Mouse (Mus musculus) lung, postnatal 0 days (tissue): ENCODE results near the gene Gm42372. TPM values are rescaled to one million over a fixed set of nuclear protein-coding genes. Genes with fewer than 3 reads are reported as not detected.

Experiments used
- ATAC-seq: fragments of 200-750 bp; cut with Nextera tagmentation; 2 replicates; pipeline ENCODE4 v1.8.0; 2017; ENCODE audit warnings: moderate library complexity
- DNase-seq: peaks from one replicate; pipeline ENCODE4 v3.0.0-alpha.2; 2016; ENCODE audit warnings: low spot score
- H3K27ac ChIP-seq: fragments of 300-500 bp; sonication (generic); 2 replicates; pipeline ENCODE4 v1.5.1; 2014; ENCODE audit warnings: antibody characterized with exemption, mild to moderate bottlenecking, low read length, mixed read lengths
- H3K27me3 ChIP-seq: fragments of 300-500 bp; sonication (generic); replicated peaks from 2 replicates; pipeline ENCODE4 v1.6.1; 2014; ENCODE audit warnings: low read length, mixed read lengths; ENCODE audit not compliant: insufficient read depth
- H3K36me3 ChIP-seq: fragments of 300-500 bp; sonication (generic); 2 replicates; pipeline ENCODE4 v1.6.1; 2014; ENCODE audit warnings: low read length, mixed read lengths; ENCODE audit not compliant: insufficient read depth
- H3K4me1 ChIP-seq: fragments of 300-500 bp; sonication (generic); 2 replicates; pipeline ENCODE4 v1.6.1; 2014; ENCODE audit warnings: antibody characterized with exemption, low read depth, low read length, mixed read lengths; ENCODE audit not compliant: insufficient read depth
- H3K4me2 ChIP-seq: fragments of 300-500 bp; sonication (generic); replicated peaks from 2 replicates; pipeline ENCODE4 v1.6.1; 2014; ENCODE audit warnings: low read depth, mild to moderate bottlenecking, low read length, moderate library complexity, mixed read lengths
- H3K4me3 ChIP-seq: fragments of 300-500 bp; sonication (generic); 2 replicates; pipeline ENCODE4 v1.5.1; 2014; ENCODE audit warnings: low read depth, low read length
- H3K9ac ChIP-seq: fragments of 300-500 bp; sonication (generic); replicated peaks from 2 replicates; pipeline ENCODE4 v1.6.1; 2014; ENCODE audit warnings: low read depth, mild to moderate bottlenecking
- H3K9me3 ChIP-seq: fragments of 300-500 bp; sonication (generic); 2 replicates; pipeline ENCODE4 v1.6.1; 2016; ENCODE audit warnings: low read length, mixed read lengths
- CTCF ChIP-seq: IDR thresholded peaks from 2 replicates; pipeline ENCODE4 v1.5.1; 2016; ENCODE audit warnings: antibody characterized with exemption, mild to moderate bottlenecking
- EP300 ChIP-seq: IDR thresholded peaks from 2 replicates; pipeline ENCODE4 v1.6.1; 2016; ENCODE audit warnings: antibody characterized with exemption, mild to moderate bottlenecking, control low read depth
- WGBS: fragments of 180-500 bp; shearing (Covaris S2); extraction: QIAGEN DNeasy Blood & Tissue Kit; methylation state at CpG from one replicate; pipeline ENCODE4 v1.1.7; 2014; 5-methylcytosine and 5-hydroxymethylcytosine counted together
- polyA plus RNA-seq: library from polyadenylated mRNA; unstranded; fragments of >200 nt; fragmentation: Nextera tagmentation; extraction: Ambion mirVana; gene quantifications from 2 replicates; pipeline ENCODE4 v1.2.1, GENCODE M21; 2015

Gene Gm42372
- polyA plus RNA-seq, 1 experiment from 2014 or later: 0.04 TPM

GRCm38 (mm10) chr7:17010010-17010347, 27.1 kb downstream of the Gm42372 start:
- Histone ChIP-seq H3K4me3 (no peak overlapping the region), H3K4me2 (no peak overlapping the region), H3K27me3 (no peaks in the 10 kb centered on the region), H3K9ac (no peak overlapping the region), H3K9me3 (no peaks in the 10 kb centered on the region), H3K4me1 (no peaks in the 10 kb centered on the region), H3K36me3 (peaks cover 37% of the 10 kb centered on the region), H3K27ac (no peak overlapping the region)
- TF ChIP-seq CTCF: no peak
- TF ChIP-seq EP300: no peak
- DNase-seq (no peak), ATAC-seq (no peak)
- WGBS: 70% methylated on average over 5 of the region's 5 CpGs

GRCm38 (mm10) chr7:17011909-17012590, 29.2 kb downstream of the Gm42372 start:
- no peak overlapping the region for H3K4me2 ChIP-seq
- H3K4me3 ChIP-seq: no peak overlapping the region
- H3K27me3 ChIP-seq: no peaks in the 10 kb centered on the region
- H3K36me3 ChIP-seq: peaks cover 29% of the 10 kb centered on the region
- DNase-seq (no peak), ATAC-seq (no peak)
- no peak overlapping the region for H3K27ac ChIP-seq
- no peak overlapping the region for H3K9ac ChIP-seq
- H3K9me3 ChIP-seq: no peaks in the 10 kb centered on the region
- TF ChIP-seq EP300 (no peak), CTCF (no peak)
- WGBS: 93% methylated on average over 7 of the region's 7 CpGs
- H3K4me1 ChIP-seq: no peaks in the 10 kb centered on the region

- Histone ChIP-seq H3K27ac (no peak overlapping the region), H3K36me3 (peaks cover 25% of the 10 kb centered on the region)
- 81% methylated on average over 6 of the region's 6 CpGs for WGBS
These were observed 32.5 kb downstream of the Gm42372 start for GRCm38 (mm10) chr7:17015381-17015780.

GRCm38 (mm10) chr7:17017036-17017435, 34.1 kb downstream of the Gm42372 start:
- no peak overlapping the region for H3K9ac ChIP-seq
- H3K9me3 ChIP-seq: no peaks in the 10 kb centered on the region
- DNase-seq (peak; percentile 92), ATAC-seq (peak; percentile 94)
- no peaks in the 10 kb centered on the region for H3K4me1 ChIP-seq
- H3K27me3 ChIP-seq: no peaks in the 10 kb centered on the region
- WGBS: 32% methylated on average over 1 of the region's 1 CpGs
- H3K4me3 ChIP-seq: no peak overlapping the region
- no peak overlapping the region for H3K4me2 ChIP-seq
- peak overlapping the region; percentile 38; the same call in 1 of the 2 replicates for H3K27ac ChIP-seq
- TF ChIP-seq EP300 (no peak), CTCF (no peak)
- peaks cover 25% of the 10 kb centered on the region for H3K36me3 ChIP-seq

More at GRCm38 (mm10) chr7:17015381-17015780, 32.5 kb downstream of the Gm42372 start:
- H3K27me3 ChIP-seq: no peaks in the 10 kb centered on the region
- no peak overlapping the region for H3K4me3 ChIP-seq
- H3K4me2 ChIP-seq: no peak overlapping the region
- ATAC-seq (no peak), DNase-seq (no peak)
- no peaks in the 10 kb centered on the region for H3K9me3 ChIP-seq
- peak; percentile 37 for TF ChIP-seq CTCF
- no peak for TF ChIP-seq EP300
- no peaks in the 10 kb centered on the region for H3K4me1 ChIP-seq
- H3K9ac ChIP-seq: no peak overlapping the region

- 74% methylated on average over 2 of the region's 2 CpGs for WGBS
- peaks cover 30% of the 10 kb centered on the region for H3K36me3 ChIP-seq
- H3K9me3 ChIP-seq: no peaks in the 10 kb centered on the region
- TF ChIP-seq CTCF: no peak
- TF ChIP-seq EP300: no peak
- H3K4me1 ChIP-seq: peaks cover under 1% of the 10 kb centered on the region; the same call in 1 of the 2 replicates
- H3K27me3 ChIP-seq: no peaks in the 10 kb centered on the region
- ATAC-seq: no peak
- no peak for DNase-seq
- no peak overlapping the region for H3K9ac ChIP-seq
- H3K4me2 ChIP-seq: no peak overlapping the region
- 0 out of 2 replicates have a peak overlapping the region, but pooled peaks have one; percentile 7 for H3K27ac ChIP-seq
- H3K4me3 ChIP-seq: no peak overlapping the region
These were observed 35.0 kb downstream of the Gm42372 start for GRCm38 (mm10) chr7:17017921-17018320.

GRCm38 (mm10) chr7:17019426-17020166, 36.7 kb downstream of the Gm42372 start:
- no peak overlapping the region for H3K4me3 ChIP-seq
- no peaks in the 10 kb centered on the region for H3K27me3 ChIP-seq
- no peaks in the 10 kb centered on the region for H3K9me3 ChIP-seq
- no peak overlapping the region for H3K4me2 ChIP-seq
- 88% methylated on average over 7 of the region's 7 CpGs for WGBS
- no peak for ATAC-seq
- peaks cover 15% of the 10 kb centered on the region; the same call in 1 of the 2 replicates for H3K36me3 ChIP-seq
- no peak overlapping the region for H3K9ac ChIP-seq
- H3K4me1 ChIP-seq: peaks cover 17% of the 10 kb centered on the region; the same call in 1 of the 2 replicates
- DNase-seq: no peak
- TF ChIP-seq CTCF: no peak
- no peak for TF ChIP-seq EP300
- no peak overlapping the region for H3K27ac ChIP-seq
